Mouse (Mus musculus) naive thymus-derived CD4-positive, alpha-beta T cell, adult 5 months (primary cell): ENCODE measurements around the gene Rad51c. TPM values are rescaled to one million over a fixed set of nuclear protein-coding genes. Genes with fewer than 3 reads are reported as not detected.

Source experiments
- polyA plus RNA-seq: library from polyadenylated mRNA; unstranded; fragments of 100-300 nt; shearing (Covaris generic); gene quantifications from one replicate; pipeline ENCODE4 v1.2.1, GENCODE M21; 2017

Rad51c gene
- polyA plus RNA-seq, result 0.78 TPM

GRCm38 (mm10) chr11:87404876-87405275, at the start of gene Rad51c, which contains the start of gene Tex14:
Gene Rad51c (minus strand): TSS chr11:87404954.
Gene Tex14 (plus strand): TSS chr11:87405065.

DNA sequence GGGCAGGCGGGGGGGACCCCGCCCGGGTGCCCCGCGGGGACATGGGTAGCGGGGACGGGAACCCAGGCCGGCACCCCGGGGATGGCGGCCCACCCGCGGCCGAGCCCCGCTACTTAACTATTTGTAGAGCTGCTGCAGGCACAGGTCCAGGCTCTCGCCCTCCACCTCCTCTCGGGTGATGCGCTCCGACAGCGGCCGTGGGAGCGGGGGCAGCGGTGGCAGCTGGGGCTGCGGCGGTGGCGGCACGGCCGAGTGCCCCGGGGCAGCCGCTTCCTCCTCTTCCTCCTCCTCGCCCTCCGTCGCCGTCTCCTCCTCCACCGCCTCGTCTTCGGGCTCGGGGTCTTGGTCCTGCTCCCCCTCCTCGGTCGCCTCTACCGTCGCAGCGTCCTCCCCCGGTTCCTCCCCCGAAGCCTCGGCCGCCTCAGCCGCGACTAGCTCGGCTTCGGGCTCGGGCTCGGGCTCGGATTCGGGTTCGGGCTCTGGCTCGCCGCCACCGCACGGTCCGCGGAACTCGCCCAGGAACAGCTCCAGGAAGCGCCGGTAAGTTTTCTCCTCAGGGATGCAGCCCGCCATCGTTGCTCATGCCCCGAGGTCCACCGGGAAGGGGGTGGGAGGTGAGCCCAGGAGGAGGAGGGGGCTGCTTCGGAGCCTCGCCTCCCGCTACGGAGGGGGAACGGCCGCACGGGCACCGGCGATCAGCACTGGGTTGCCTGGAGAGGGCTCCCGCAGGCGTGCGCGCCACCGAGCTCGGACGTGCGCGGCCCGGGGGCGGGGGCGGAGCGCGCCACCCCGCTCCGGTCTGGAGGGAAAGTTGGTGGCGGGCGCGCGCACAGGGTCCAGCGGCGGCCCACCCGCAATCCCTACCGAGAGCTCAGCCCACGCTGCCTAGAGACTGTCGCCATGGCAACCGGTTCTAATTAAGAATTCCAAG, 46.2 kb downstream of the Rad51c start, which contains the start of gene Ppm1e:
TSS of gene Ppm1e (minus strand) at position 693 of the 931 bp plus-strand sequence.

Other genes with a start within 250 kb of the Rad51c start
- gene Ppm1e, start 45.9 kb downstream of the Rad51c start, polyA plus RNA-seq, result not detected
- gene Tex14, start 111 bp upstream of the Rad51c start, polyA plus RNA-seq, result 0.22 TPM
- gene Gm11492, start 161.7 kb upstream of the Rad51c start, polyA plus RNA-seq, result not detected
- 1.8 TPM for gene Sept4, start 163.9 kb upstream of the Rad51c start, polyA plus RNA-seq
- gene Mtmr4, start 187.2 kb upstream of the Rad51c start, polyA plus RNA-seq, result 25.7 TPM
- not detected for gene Hsf5, start 212.2 kb upstream of the Rad51c start, polyA plus RNA-seq